Mouse (Mus musculus) lung, postnatal 0 days (tissue): Measurements from ENCODE around the gene Hoxb5. TPM values are rescaled to one million over a fixed set of nuclear protein-coding genes. Genes with fewer than 3 reads are reported as not detected.

ENCODE experiments used
- ATAC-seq: fragments of 200-750 bp; cut with Nextera tagmentation; 2 replicates; pipeline ENCODE4 v1.8.0; 2017; ENCODE audit warnings: moderate library complexity
- DNase-seq: peaks from one replicate; pipeline ENCODE4 v3.0.0-alpha.2; 2016; ENCODE audit warnings: low spot score
- H3K27ac ChIP-seq: fragments of 300-500 bp; sonication (generic); 2 replicates; pipeline ENCODE4 v1.5.1; 2014; ENCODE audit warnings: antibody characterized with exemption, mild to moderate bottlenecking, low read length, mixed read lengths
- H3K27me3 ChIP-seq: fragments of 300-500 bp; sonication (generic); replicated peaks from 2 replicates; pipeline ENCODE4 v1.6.1; 2014; ENCODE audit warnings: low read length, mixed read lengths; ENCODE audit not compliant: insufficient read depth
- H3K36me3 ChIP-seq: fragments of 300-500 bp; sonication (generic); 2 replicates; pipeline ENCODE4 v1.6.1; 2014; ENCODE audit warnings: low read length, mixed read lengths; ENCODE audit not compliant: insufficient read depth
- H3K4me1 ChIP-seq: fragments of 300-500 bp; sonication (generic); 2 replicates; pipeline ENCODE4 v1.6.1; 2014; ENCODE audit warnings: antibody characterized with exemption, low read depth, low read length, mixed read lengths; ENCODE audit not compliant: insufficient read depth
- H3K4me2 ChIP-seq: fragments of 300-500 bp; sonication (generic); replicated peaks from 2 replicates; pipeline ENCODE4 v1.6.1; 2014; ENCODE audit warnings: low read depth, mild to moderate bottlenecking, low read length, moderate library complexity, mixed read lengths
- H3K4me3 ChIP-seq: fragments of 300-500 bp; sonication (generic); 2 replicates; pipeline ENCODE4 v1.5.1; 2014; ENCODE audit warnings: low read depth, low read length
- H3K9ac ChIP-seq: fragments of 300-500 bp; sonication (generic); replicated peaks from 2 replicates; pipeline ENCODE4 v1.6.1; 2014; ENCODE audit warnings: low read depth, mild to moderate bottlenecking
- H3K9me3 ChIP-seq: fragments of 300-500 bp; sonication (generic); 2 replicates; pipeline ENCODE4 v1.6.1; 2016; ENCODE audit warnings: low read length, mixed read lengths
- CTCF ChIP-seq: IDR thresholded peaks from 2 replicates; pipeline ENCODE4 v1.5.1; 2016; ENCODE audit warnings: antibody characterized with exemption, mild to moderate bottlenecking
- EP300 ChIP-seq: IDR thresholded peaks from 2 replicates; pipeline ENCODE4 v1.6.1; 2016; ENCODE audit warnings: antibody characterized with exemption, mild to moderate bottlenecking, control low read depth
- WGBS: fragments of 180-500 bp; shearing (Covaris S2); extraction: QIAGEN DNeasy Blood & Tissue Kit; methylation state at CpG from one replicate; pipeline ENCODE4 v1.1.7; 2014; 5-methylcytosine and 5-hydroxymethylcytosine counted together
- polyA plus RNA-seq: library from polyadenylated mRNA; unstranded; fragments of >200 nt; fragmentation: Nextera tagmentation; extraction: Ambion mirVana; gene quantifications from 2 replicates; pipeline ENCODE4 v1.2.1, GENCODE M21; 2015

Gene Hoxb5
- polyA plus RNA-seq, 1 experiment from 2014 or later = 16.8 TPM

DNA sequence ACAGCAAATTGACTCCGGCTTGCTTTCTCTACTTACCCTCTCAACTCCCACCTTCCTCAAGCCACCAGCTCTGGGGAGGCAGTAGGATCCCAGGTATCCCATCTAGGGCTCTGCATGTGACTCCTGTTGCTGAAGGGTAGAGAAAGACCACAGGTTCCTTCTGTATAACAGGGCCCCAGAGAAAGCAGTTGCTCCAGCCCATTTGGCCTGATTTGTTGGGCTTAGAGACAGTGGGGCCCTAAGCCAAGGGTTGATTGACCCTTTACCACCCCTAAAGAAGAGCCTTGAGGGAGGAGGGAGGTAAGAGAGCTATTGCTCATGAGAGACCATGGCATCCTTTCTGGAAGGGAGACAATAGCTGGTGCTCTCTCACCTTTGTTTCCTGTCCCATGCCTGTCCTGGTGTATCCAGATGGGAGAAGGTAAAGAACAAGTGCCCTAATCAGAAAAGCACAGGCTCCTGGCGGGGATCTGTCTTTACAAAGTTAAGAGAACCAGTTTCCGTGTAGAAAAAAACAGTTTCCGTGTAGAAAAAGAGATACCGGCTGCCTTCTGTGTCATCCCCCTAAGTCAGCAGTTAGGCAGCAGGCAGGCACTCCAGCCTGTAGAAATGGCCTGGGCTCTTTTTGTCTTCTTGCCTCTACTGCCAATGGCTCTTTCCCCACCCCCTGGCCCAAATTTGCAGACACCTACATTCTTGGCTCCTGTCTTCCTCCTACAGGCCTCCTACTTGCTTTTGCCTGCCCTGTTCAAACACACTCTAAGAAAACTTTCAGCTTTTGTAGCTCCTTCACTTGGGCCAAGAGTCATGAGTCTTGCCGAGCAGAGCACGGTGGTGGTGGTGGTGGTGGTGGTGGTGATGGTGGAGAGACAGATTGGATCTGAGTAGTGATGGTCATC lies 36.1 kb downstream of the Hoxb5 start:
- peaks cover 10% of the 10 kb centered on the region; the same call in 1 of the 2 replicates for H3K27me3 ChIP-seq
- H3K9me3 ChIP-seq = no peaks in the 10 kb centered on the region
- ATAC-seq (no peak), DNase-seq (peak; percentile 10)
- no peaks in the 10 kb centered on the region for H3K36me3 ChIP-seq
- no peak overlapping the region for H3K4me3 ChIP-seq
- peaks cover 12% of the 10 kb centered on the region; the same call in 1 of the 2 replicates for H3K4me1 ChIP-seq
- 40% methylated on average over 7 of the region's 7 CpGs for WGBS
- 0 out of 2 replicates have a peak overlapping the region, but pooled peaks have one; percentile 5 for H3K4me2 ChIP-seq
- TF ChIP-seq EP300 (no peak), CTCF (no peak)
- H3K27ac ChIP-seq = peak overlapping the region; percentile 82; the same call in 1 of the 2 replicates
- H3K9ac ChIP-seq = 0 out of 2 replicates have a peak overlapping the region, but pooled peaks have one; percentile 17

DNA sequence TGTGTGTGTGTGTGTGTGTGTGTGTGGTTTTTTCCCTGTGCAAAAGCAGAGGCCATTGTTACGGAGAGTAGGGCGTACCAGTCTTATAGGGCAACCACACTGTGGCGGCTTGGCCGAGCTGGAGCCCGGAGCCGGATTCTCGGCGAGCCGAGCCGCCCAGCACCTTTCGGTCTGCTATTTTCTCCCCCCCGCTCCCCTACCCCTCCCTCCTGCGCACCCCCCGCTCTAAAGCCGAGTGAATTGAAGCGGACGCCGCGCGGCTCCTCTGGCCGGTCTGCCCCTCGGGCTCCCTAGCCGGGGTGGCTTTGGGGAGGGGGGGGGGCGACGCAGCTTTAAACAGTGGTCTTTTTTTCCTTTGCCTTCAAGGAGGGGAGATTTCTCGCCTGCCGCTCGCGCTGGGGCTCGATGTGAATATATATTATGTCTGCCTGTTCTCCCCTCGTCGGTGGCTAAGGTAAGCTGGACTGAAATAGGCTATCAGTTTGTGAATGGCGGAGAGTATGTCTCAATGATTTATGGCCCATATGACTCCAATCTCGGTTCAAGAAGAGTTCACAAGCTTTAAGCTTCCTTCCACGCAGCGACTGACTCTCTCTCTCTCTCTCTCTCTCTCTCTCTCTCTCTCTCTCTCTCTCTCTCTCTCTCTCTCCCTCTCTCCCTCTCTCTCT lies 37.7 kb downstream of the Hoxb5 start:
- Histone ChIP-seq H3K4me2 (peak overlapping the region; percentile 69), H3K9me3 (no peaks in the 10 kb centered on the region), H3K4me3 (peak overlapping the region; percentile 43), H3K27me3 (peaks cover 13% of the 10 kb centered on the region; the same call in 1 of the 2 replicates), H3K36me3 (no peaks in the 10 kb centered on the region), H3K4me1 (peaks cover 7% of the 10 kb centered on the region; the same call in 1 of the 2 replicates), H3K27ac (peak overlapping the region; percentile 82), H3K9ac (peak overlapping the region; percentile 59)
- peak; percentile 84 for DNase-seq
- TF ChIP-seq CTCF (no peak), EP300 (no peak)
- ATAC-seq = peak; percentile 48
- WGBS = 3% methylated on average over 33 of the region's 36 CpGs

DNA sequence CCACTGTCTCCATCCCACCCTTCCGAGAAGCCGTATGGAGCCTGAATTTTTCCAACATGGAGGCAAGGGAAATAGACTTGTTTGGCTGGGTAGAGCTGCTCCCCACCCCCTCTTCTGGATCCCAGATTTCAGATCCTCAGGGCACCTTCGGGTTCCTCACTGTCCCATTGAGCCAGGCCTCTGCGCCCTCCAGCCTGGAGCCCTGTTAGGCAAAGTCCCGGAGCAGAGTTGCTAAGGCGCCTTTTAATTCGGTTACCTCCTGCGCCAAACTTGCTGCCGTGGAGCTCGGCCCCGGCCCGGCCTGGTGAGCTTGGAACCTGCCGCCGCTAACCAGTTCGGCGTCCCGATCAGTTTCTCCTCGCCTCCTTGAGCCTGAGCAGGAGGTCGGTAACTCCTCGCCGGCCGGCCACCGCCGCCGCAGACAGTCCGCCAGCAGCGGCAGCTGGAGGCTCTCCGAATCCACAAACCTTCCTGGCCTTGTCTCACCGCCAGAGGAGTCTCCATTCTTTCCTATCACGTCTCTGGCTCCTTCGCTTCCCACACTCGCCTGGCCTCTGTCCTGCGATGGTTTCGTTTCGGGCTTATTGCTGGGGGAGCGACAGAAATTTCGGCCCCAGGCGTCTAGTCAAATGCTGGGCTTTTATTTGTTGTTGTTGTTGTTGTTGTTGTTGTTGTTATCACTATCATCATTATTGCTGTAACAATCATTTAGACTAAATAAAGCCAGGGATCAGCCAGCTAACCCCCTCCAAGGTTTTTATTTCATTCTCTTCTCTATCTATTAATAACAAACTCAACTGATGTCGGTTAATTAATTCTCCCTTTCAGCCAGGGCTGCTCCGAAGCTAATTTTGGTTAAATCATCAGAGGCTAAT lies 38.8 kb downstream of the Hoxb5 start:
- Histone ChIP-seq H3K27me3 (peaks cover 18% of the 10 kb centered on the region; the same call in 1 of the 2 replicates), H3K9ac (peak overlapping the region; percentile 80), H3K4me1 (peaks cover 8% of the 10 kb centered on the region; the same call in 1 of the 2 replicates), H3K36me3 (no peaks in the 10 kb centered on the region), H3K4me3 (peak overlapping the region; percentile 43), H3K9me3 (no peaks in the 10 kb centered on the region), H3K4me2 (peak overlapping the region; percentile 69), H3K27ac (peak overlapping the region; percentile 81)
- TF ChIP-seq EP300 = no peak
- TF ChIP-seq CTCF = peak; percentile 34
- WGBS = 4% methylated on average over 40 of the region's 40 CpGs
- ATAC-seq (peak; percentile 31), DNase-seq (peak; percentile 76)

DNA sequence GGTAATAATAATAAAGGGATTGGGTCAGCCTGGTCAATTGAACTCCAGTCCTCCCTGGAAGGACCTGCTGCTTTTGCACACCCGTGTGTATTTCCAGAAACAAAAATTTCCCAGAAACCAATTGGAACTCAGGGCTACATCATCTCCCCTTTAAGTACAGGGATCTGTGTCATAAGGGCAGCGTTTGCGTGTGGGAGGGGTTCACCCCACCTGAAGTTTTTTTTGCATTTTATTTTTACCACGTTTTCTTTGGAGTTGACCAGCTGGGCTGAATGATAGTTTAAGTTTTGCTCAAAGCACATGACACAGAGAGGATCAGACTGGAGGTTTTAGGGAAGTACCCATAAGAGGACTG lies 39.4 kb downstream of the Hoxb5 start:
- ATAC-seq (no peak), DNase-seq (peak; percentile 25)
- H3K4me3 ChIP-seq = peak overlapping the region; percentile 43
- no peaks in the 10 kb centered on the region for H3K36me3 ChIP-seq
- WGBS = 22% methylated on average over 4 of the region's 4 CpGs
- peaks cover 8% of the 10 kb centered on the region; the same call in 1 of the 2 replicates for H3K4me1 ChIP-seq
- H3K27ac ChIP-seq = peak overlapping the region; percentile 81
- TF ChIP-seq EP300 = no peak
- no peak for TF ChIP-seq CTCF
- peak overlapping the region; percentile 69 for H3K4me2 ChIP-seq
- H3K9me3 ChIP-seq = no peaks in the 10 kb centered on the region
- peak overlapping the region; percentile 80 for H3K9ac ChIP-seq
- H3K27me3 ChIP-seq = peaks cover 18% of the 10 kb centered on the region; the same call in 1 of the 2 replicates

DNA sequence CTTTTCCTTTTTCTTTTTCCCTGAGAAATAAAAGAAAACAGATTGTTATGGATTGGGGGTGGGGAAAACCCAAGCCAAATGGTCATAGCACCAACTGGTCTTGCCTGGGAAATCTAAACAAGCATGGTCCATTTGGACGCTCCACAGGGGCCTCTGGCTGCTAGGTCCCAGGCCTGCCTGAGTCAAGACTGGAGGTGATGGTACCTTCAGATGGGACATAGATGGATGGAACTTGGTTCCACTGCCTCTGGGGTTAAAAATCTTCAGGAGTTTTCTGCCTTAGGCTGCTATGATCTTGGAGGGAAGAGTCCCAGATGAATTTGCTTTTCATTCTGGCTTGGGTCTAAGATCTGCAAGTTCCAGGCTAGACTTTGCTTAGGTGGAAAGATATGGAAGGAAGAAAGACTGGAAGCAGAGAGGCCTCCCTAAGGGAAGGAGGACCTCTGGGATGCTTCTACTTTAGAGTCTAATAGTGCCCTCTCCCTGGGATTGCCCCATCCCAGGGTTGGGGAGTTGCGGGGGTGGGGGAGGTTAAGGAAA lies 40.1 kb downstream of the Hoxb5 start:
- no peaks in the 10 kb centered on the region for H3K9me3 ChIP-seq
- H3K36me3 ChIP-seq = no peaks in the 10 kb centered on the region
- peaks cover 3% of the 10 kb centered on the region; the same call in 1 of the 2 replicates for H3K4me1 ChIP-seq
- H3K4me3 ChIP-seq = no peak overlapping the region
- TF ChIP-seq EP300 (no peak), CTCF (no peak)
- no peak for ATAC-seq
- no peak overlapping the region for H3K9ac ChIP-seq
- H3K27ac ChIP-seq = peak overlapping the region; percentile 84
- H3K4me2 ChIP-seq = no peak overlapping the region
- H3K27me3 ChIP-seq = peaks cover 18% of the 10 kb centered on the region; the same call in 1 of the 2 replicates
- WGBS = 56% methylated on average over 2 of the region's 2 CpGs
- peak; percentile 12 for DNase-seq
